Mouse (Mus musculus) spleen, adult 18-20 months (tissue): Measurements from ENCODE around the gene Armc7.
"Not testable (repeated sequence)": the region's sequence is repeated elsewhere in the genome, so short reads cannot be mapped to it uniquely, and the experiment has no call there.

Experiments used
- DNase-seq, 2 experiments: peaks; one replicate each; pipeline ENCODE4 v3.0.0; 2022; ENCODE audit warnings: mixed read lengths in 2 of 2

Armc7 gene

GRCm38 (mm10) chr11:115475025-115475757, at the start of gene Armc7:
Gene Armc7 (plus strand): TSS chr11:115475667.
- DNase-seq = peak; percentile 88 to 95

- DNase-seq = no peak
Observed at GRCm38 (mm10) chr11:115425671-115426070, 49.8 kb upstream of the Armc7 start.

GRCm38 (mm10) chr11:115427482-115428331, 47.8 kb upstream of the Armc7 start:
- DNase-seq = peak in 1 of 2 experiments; percentile 43

- no peak for DNase-seq
Observed at GRCm38 (mm10) chr11:115429307-115429706, 46.2 kb upstream of the Armc7 start.

GRCm38 (mm10) chr11:115430561-115430960, 44.9 kb upstream of the Armc7 start:
- no peak for DNase-seq

GRCm38 (mm10) chr11:115432814-115433213, 42.7 kb upstream of the Armc7 start:
- no peak for DNase-seq

- DNase-seq = no peak
Observed at GRCm38 (mm10) chr11:115433342-115433741, 42.1 kb upstream of the Armc7 start.

GRCm38 (mm10) chr11:115435596-115436337, 39.7 kb upstream of the Armc7 start:
- no peak for DNase-seq

GRCm38 (mm10) chr11:115437571-115438122, 37.8 kb upstream of the Armc7 start:
- no peak for DNase-seq

- no peak for DNase-seq
Observed at GRCm38 (mm10) chr11:115439326-115439725, 36.1 kb upstream of the Armc7 start.

- no peak for DNase-seq
Observed at GRCm38 (mm10) chr11:115439906-115440595, 35.4 kb upstream of the Armc7 start, which contains the start of gene Trim80. Gene Trim80 (plus strand): TSS chr11:115440545.

GRCm38 (mm10) chr11:115441417-115441816, 34.0 kb upstream of the Armc7 start:
- no peak for DNase-seq

- DNase-seq = no peak
Observed at GRCm38 (mm10) chr11:115446906-115447305, 28.6 kb upstream of the Armc7 start.

- DNase-seq = no peak
Observed at GRCm38 (mm10) chr11:115447321-115447885, 28.1 kb upstream of the Armc7 start.

GRCm38 (mm10) chr11:115448075-115448474, 27.4 kb upstream of the Armc7 start:
- DNase-seq = no peak

GRCm38 (mm10) chr11:115448998-115449397, 26.5 kb upstream of the Armc7 start:
- DNase-seq = no peak

- DNase-seq = no peak
Observed at GRCm38 (mm10) chr11:115450176-115450575, 25.3 kb upstream of the Armc7 start.

- no peak for DNase-seq
Observed at GRCm38 (mm10) chr11:115451781-115452241, 23.7 kb upstream of the Armc7 start.

- no peak for DNase-seq
Observed at GRCm38 (mm10) chr11:115452281-115452860, 23.1 kb upstream of the Armc7 start.

GRCm38 (mm10) chr11:115453306-115453705, 22.2 kb upstream of the Armc7 start:
- DNase-seq = no peak

GRCm38 (mm10) chr11:115454822-115455221, 20.6 kb upstream of the Armc7 start:
- DNase-seq = not testable (repeated sequence)
